Mouse (Mus musculus): ENCODE measurements around the gene Prlr. TPM values are rescaled to one million over a fixed set of nuclear protein-coding genes. Genes with fewer than 3 reads are reported as not detected.

The Prlr gene
- total RNA-seq, 2 experiments from 2014 or later = 0.04 TPM; not detected in 1

DNA sequence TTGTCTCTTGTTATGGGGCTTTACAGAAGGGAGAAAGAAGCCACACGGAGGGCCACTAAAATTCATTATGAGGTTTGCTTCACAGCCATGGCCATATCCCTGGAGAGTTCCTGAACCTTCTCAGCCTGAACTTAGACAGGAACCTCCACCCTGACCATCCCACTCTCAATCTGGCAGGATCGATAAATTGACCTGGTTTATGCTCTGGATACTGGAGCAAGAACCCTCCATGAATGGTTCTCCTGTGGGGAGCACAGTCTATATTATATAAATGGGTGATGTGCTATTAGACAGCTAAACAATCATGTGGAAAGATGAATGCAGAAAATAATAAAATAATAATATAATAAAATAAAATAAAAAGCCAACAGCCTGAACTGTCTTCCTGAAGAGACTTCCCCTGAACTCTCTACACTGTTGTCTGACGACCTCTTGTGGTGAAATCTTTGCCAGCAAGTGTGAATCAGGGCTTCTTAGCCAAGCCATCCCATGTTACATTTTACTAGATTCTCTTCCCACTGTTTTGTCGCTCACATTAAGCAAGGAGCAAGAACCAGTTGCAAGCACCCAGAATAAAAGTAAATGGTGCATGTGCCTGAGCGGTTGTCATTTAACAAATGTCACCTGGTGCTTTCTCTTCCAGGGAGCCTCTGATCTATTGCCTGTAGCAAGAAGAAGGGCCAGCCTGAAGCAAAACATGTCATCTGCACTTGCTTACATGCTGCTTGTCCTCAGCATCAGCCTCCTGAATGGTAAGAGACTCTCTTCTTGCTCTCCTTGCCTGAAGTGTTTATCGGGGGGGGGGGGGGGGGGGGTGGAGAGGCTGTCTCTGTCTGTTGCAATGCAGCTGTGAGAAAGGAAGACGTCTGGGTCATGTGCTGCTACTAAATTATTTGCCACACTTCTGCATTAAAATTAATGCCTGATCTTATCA is 136.8 kb downstream of the Prlr start:
- no peak; the same call in 1 of the 2 replicates for ATAC-seq (replicated peaks; ENCODE audit: poor library complexity)

GRCm38 (mm10) chr15:10325080-10325479 is 148.0 kb downstream of the Prlr start, which contains the start of gene Gm21973:
Gene Gm21973, plus strand, starts transcription at chr15:10325380.
- ATAC-seq (replicated peaks; ENCODE audit: poor library complexity) = no peak

DNA sequence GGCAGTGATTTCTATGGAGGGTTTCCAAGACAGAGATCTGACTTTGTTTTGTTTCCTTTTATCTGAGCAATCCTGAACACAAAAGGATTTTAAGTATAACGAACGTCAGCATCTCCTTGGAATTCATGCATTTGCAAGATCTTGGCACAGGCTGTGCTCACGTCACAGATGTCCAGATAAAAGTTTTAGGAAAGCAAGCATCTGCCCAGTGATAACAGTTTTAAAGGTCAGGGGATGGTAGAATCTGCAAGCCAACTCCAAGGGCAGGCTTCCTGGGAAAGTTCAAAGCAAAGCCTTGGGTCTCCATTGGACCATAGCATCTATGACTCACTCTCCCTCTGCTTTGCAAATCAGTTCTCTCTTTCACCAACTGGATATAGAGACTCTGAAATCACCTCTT is 153.6 kb downstream of the Prlr start:
- no peak for ATAC-seq (replicated peaks; ENCODE audit: poor library complexity)

DNA sequence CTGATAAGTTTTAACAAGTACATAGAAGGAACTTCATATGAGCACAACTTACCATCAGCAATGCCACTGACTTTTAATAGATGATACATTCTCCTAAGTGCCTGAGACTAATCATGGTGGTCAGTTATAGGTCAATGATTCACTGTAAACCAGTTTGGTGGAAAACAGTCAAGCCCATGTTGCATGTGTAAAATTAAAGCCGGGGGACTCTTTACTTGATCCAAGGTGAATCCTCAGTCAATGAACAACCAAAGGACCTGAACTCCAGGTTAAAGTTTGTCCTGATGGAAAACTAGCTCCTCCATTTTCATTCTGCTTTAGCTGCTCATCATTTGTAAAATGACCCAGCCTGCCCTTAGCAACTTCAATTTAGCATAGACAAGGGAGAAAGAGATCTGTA is 155.5 kb downstream of the Prlr start:
- no peak for ATAC-seq (replicated peaks; ENCODE audit: poor library complexity)

GRCm38 (mm10) chr15:10338606-10339005 is 161.6 kb downstream of the Prlr start:
- no peak for ATAC-seq (replicated peaks; ENCODE audit: poor library complexity)

GRCm38 (mm10) chr15:10347044-10347443 is 170.0 kb downstream of the Prlr start:
- no peak for ATAC-seq (replicated peaks; ENCODE audit: poor library complexity)

DNA sequence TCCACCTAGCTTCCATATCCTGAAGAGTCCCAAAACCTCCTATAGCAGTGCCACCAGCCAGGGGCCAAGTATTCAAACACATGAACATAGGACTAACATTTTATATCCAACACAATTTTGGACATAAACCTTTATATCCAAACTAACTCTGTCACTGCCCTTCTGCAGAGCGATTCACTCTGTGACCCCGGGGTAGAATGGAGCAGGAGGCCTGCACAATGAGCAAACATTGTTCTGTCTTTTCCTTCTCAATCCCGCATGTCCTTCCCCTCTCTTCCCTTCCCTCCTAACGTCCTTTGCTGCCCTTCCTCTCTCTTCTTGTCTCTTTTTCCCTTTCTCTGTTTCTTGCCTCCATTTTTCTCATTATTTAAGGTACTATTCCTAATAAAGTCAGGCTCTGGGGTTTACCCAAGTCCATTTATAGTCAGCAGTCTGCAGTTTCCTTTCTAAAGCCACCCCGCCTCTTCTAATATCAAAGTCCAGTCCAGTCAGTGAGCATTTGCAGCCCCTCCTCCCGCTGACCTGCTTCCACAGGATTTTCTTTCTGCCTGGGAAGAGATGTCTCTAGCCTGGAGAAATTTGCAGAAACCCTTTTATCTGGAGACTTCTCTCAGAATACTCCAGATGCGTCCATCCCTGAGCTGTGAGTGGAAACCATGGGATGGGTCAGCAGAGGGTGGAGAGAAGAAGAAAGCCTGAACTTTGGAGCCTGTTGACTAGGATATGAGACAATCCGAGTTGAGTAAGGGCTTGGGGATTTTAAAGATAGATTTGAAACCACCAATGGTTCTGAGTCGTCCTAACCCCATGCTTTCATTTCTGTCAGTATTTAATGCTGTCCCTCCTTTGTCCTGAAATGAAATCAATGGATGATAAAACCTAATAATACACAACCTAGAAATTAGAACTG is 181.3 kb downstream of the Prlr start, which contains the start of gene Agxt2:
Agxt2 (plus strand) TSS at position 494 of the 910 bp plus-strand sequence.
- ATAC-seq (replicated peaks; ENCODE audit: poor library complexity) = no peak

GRCm38 (mm10) chr15:10366331-10366730 is 189.3 kb downstream of the Prlr start:
- ATAC-seq (replicated peaks; ENCODE audit: poor library complexity) = no peak

DNA sequence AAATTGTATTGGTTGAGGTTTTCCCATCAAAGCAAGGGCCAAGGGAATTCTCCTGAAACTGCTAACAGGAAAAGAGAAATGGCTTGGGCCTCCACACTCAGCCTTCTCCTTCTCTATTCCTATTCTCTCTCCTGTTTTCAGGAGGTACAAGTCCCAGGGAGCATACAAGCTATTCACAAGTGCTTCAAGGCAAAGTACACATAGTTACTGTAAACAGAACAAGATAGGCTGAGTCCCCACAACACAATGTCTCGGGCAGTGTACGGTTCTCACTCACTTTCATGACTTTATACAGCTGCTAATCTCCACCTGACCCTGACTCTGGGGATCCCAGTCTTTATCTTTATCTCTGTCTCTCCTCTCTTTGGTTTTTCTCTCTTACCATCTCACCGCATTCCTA is 198.4 kb downstream of the Prlr start:
- ATAC-seq (replicated peaks; ENCODE audit: poor library complexity) = no peak

GRCm38 (mm10) chr15:10378338-10378959 is 201.4 kb downstream of the Prlr start:
- ATAC-seq (replicated peaks; ENCODE audit: poor library complexity) = no peak

DNA sequence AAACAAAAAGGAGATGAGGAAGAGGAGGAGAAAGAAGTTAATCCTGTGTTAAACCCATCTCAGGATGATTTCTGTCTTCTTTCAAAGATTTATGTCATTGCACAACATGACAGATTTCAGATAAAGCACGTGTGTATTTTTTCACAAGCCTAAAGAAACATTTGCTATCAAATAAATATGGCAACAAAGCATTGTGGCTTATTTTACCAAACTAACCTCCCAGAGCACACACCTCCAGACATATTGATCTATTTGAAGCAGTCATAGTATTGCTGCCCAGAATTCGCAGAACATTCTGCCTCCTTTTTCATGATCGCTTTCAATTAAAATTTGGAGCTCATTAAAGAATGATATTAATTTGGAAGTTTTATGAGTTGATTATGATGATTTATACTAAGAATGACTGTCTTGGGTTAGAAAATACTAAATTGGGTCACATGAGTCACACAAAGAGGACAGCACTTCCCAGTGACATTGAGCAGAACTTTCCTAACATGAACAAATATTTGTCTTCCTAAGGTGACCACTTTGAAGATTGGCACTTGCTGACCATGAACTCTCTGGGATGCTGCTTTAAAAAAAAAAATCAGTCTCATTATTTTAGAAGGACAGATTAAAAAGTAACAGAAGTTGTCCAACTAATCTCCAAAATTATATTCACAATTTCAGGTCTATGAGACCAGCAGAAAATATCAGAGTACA is 202.9 kb downstream of the Prlr start:
- no peak for ATAC-seq (replicated peaks; ENCODE audit: poor library complexity)

DNA sequence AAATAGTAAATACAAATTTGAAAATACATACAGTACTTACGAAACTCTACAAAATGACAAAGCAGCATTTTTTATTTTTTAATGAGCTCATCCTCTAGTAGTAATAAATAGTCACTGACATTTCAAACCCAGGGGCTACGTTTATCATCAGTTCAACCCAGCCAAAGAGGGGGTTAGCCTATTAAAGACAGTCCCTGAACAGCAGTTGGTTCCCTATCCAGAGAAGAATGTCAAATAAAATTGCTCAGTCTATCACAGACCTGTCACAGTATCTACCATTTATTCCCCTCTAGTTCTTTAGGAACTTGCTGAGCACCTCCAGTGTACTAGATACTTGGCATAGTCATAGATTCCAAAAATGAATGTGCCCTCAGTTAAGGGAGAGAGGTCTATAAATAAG is 210.2 kb downstream of the Prlr start:
- no peak for ATAC-seq (replicated peaks; ENCODE audit: poor library complexity)

Other genes starting within 250 kb of the Prlr start
- not detected in 2 replicates for gene Gm21973, start 148.1 kb downstream of the Prlr start, total RNA-seq (2015)
- gene Gm21973, start 148.1 kb downstream of the Prlr start, total RNA-seq (2017) = not detected in 2 replicates
- not detected in 2 replicates for gene Agxt2, start 181.3 kb downstream of the Prlr start, total RNA-seq (2015)
- not detected in 2 replicates for gene Agxt2, start 181.3 kb downstream of the Prlr start, total RNA-seq (2017)

Data from megakaryocyte progenitor cell, adult 5-6 weeks (primary cell).